Mouse (Mus musculus) CH12.LX (cell line): ENCODE measurements at regions not wholly inside any gene's neighbourhood (a gene's known extent, or its start where the extent isn't known, plus 50 kb on each side); places are given as distances from the start of the nearest gene placed in this dataset.

Source experiments
- CTCF ChIP-seq, 2 experiments: IDR thresholded peaks in 1 of 2; conservative IDR thresholded peaks in 1 of 2; 2 replicates each; pipeline ENCODE4 v1.5.1; 2011 to 2012; ENCODE audit warnings: low read depth in 2 of 2, low read length in 2 of 2, improper control_type of control experiment in 1 of 2, inconsistent platforms in 1 of 2, mild to moderate bottlenecking in 1 of 2, moderate library complexity in 1 of 2
- ETS1 ChIP-seq: conservative IDR thresholded peaks from 2 replicates; pipeline ENCODE4 v1.6.1; 2012; ENCODE audit warnings: low read depth, mild to moderate bottlenecking, inconsistent platforms, low read length, improper control_type of control experiment, moderate library complexity
- JUN ChIP-seq: IDR thresholded peaks from 2 replicates; pipeline ENCODE4 v1.6.1; 2011; ENCODE audit warnings: low read depth, mild to moderate bottlenecking, low read length, improper control_type of control experiment, moderate library complexity; ENCODE audit not compliant: insufficient read depth
- MAX ChIP-seq: IDR thresholded peaks from 2 replicates; pipeline ENCODE4 v1.6.1; 2011; ENCODE audit warnings: low read length, improper control_type of control experiment

GRCm38 (mm10) chr4:153707218-153707617, 224.6 kb upstream of the Ajap1 start:
- TF ChIP-seq ETS1 (no peak), CTCF (conservative IDR thresholded peaks at IDR 0.05 in 1 of 2, IDR thresholded peaks at IDR 0.05 in 1 of 2; ENCODE audit: low read depth in 2 of 2, low read length in 2 of 2) (no peak), MAX (no peak), JUN (no peak)
